Mouse (Mus musculus): ENCODE data around the gene Fgf14. TPM values are rescaled to one million over a fixed set of nuclear protein-coding genes. Genes with fewer than 3 reads are reported as not detected.

Gene Fgf14
- polyA plus RNA-seq, 1 experiment from 2014 or later: 0.60 TPM

DNA sequence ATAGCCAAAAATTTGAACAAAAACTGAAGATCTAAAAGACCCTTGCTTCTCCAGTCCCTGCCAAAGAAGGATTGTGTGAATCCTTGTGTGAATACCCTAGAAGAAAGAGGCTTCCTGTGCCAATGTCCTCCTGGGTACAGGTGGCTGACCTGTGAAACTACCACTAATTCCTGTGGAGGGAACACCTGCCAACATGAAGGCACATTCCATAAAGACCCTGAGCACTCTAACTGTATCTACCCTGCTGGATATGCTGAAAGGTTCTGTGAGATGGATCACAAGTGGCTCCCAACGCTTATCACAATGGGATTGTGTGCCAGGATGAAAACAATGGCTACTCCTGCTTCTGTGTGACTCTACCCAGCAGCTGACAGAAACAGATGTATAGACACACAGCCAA is 144.9 kb downstream of the Fgf14 start:
- no peaks in the 10 kb centered on the region for H3K27me3 ChIP-seq (replicated peaks; ENCODE audit: control insufficient read depth, insufficient read depth, low read length)
- H3K27ac ChIP-seq (ENCODE audit: low read depth, low read length): no peak overlapping the region
- no peaks in the 10 kb centered on the region for H3K9me3 ChIP-seq (ENCODE audit: control insufficient read depth)
- no peaks in the 10 kb centered on the region for H3K36me3 ChIP-seq (ENCODE audit: control insufficient read depth, insufficient read depth)
- H3K4me3 ChIP-seq (ENCODE audit: low read depth, low read length): no peak overlapping the region
- ATAC-seq: no peak
- WGBS: 69% methylated on average over 1 of the region's 1 CpGs
- no peaks in the 10 kb centered on the region for H3K4me1 ChIP-seq (replicated peaks; ENCODE audit: control insufficient read depth, insufficient read depth, low read length)
- H3K4me2 ChIP-seq (replicated peaks; ENCODE audit: low read depth): no peak overlapping the region
- no peak for TF ChIP-seq CTCF (IDR thresholded peaks at IDR 0.05; ENCODE audit: low read depth)
- H3K9ac ChIP-seq (ENCODE audit: low read depth, low read length): no peak overlapping the region

DNA sequence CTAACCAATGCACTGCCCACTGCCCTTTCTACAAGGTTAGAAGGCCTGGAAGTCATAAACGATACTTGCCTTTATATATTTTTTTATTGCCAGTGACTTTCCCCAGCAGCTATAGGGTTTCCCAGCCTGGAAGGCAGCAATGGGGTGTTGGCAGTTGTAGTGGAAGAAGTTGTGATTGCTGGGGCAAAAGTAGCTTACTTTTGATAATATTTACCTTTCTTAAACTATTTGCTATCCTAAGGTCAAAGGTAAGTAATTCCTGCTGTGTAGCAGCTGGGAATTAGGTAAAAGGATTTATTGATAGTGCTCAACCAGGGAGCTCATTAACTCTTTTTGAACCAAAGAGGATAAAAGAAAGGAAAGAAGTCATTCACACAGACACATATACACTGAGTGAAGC is 164.9 kb downstream of the Fgf14 start:
- TF ChIP-seq CTCF (IDR thresholded peaks at IDR 0.05; ENCODE audit: low read depth): no peak
- 40% methylated on average over 1 of the region's 1 CpGs for WGBS
- no peak for ATAC-seq

GRCm38 (mm10) chr14:124488971-124489370 is 188.0 kb downstream of the Fgf14 start:
- Histone ChIP-seq H3K27ac (ENCODE audit: low read depth, low read length) (no peak overlapping the region), H3K9ac (ENCODE audit: low read depth, low read length) (no peak overlapping the region), H3K4me2 (replicated peaks; ENCODE audit: low read depth) (no peak overlapping the region), H3K36me3 (ENCODE audit: control insufficient read depth, insufficient read depth) (no peaks in the 10 kb centered on the region), H3K9me3 (ENCODE audit: control insufficient read depth) (no peaks in the 10 kb centered on the region), H3K4me1 (replicated peaks; ENCODE audit: control insufficient read depth, insufficient read depth, low read length) (no peaks in the 10 kb centered on the region), H3K4me3 (ENCODE audit: low read depth, low read length) (no peak overlapping the region), H3K27me3 (replicated peaks; ENCODE audit: control insufficient read depth, insufficient read depth, low read length) (no peaks in the 10 kb centered on the region)
- TF ChIP-seq CTCF (IDR thresholded peaks at IDR 0.05; ENCODE audit: low read depth): no peak
- WGBS: 95% methylated on average over 1 of the region's 1 CpGs
- no peak for ATAC-seq

More for the DNA sequence above, 164.9 kb downstream of the Fgf14 start:
- no peak overlapping the region for H3K27ac ChIP-seq (ENCODE audit: low read depth, low read length)
- H3K4me1 ChIP-seq (replicated peaks; ENCODE audit: control insufficient read depth, insufficient read depth, low read length): no peaks in the 10 kb centered on the region
- H3K36me3 ChIP-seq (ENCODE audit: control insufficient read depth, insufficient read depth): no peaks in the 10 kb centered on the region
- no peak overlapping the region for H3K4me2 ChIP-seq (replicated peaks; ENCODE audit: low read depth)
- H3K4me3 ChIP-seq (ENCODE audit: low read depth, low read length): no peak overlapping the region
- H3K27me3 ChIP-seq (replicated peaks; ENCODE audit: control insufficient read depth, insufficient read depth, low read length): no peaks in the 10 kb centered on the region
- H3K9me3 ChIP-seq (ENCODE audit: control insufficient read depth): no peaks in the 10 kb centered on the region
- no peak overlapping the region for H3K9ac ChIP-seq (ENCODE audit: low read depth, low read length)

- Histone ChIP-seq H3K4me3 (ENCODE audit: low read depth, low read length) (no peak overlapping the region), H3K4me2 (replicated peaks; ENCODE audit: low read depth) (no peak overlapping the region), H3K4me1 (replicated peaks; ENCODE audit: control insufficient read depth, insufficient read depth, low read length) (no peaks in the 10 kb centered on the region), H3K36me3 (ENCODE audit: control insufficient read depth, insufficient read depth) (no peaks in the 10 kb centered on the region), H3K27me3 (replicated peaks; ENCODE audit: control insufficient read depth, insufficient read depth, low read length) (no peaks in the 10 kb centered on the region), H3K27ac (ENCODE audit: low read depth, low read length) (no peak overlapping the region), H3K9ac (ENCODE audit: low read depth, low read length) (no peak overlapping the region), H3K9me3 (ENCODE audit: control insufficient read depth) (no peaks in the 10 kb centered on the region)
- ATAC-seq: no peak
- WGBS: 51% methylated on average over 1 of the region's 1 CpGs
- TF ChIP-seq CTCF (IDR thresholded peaks at IDR 0.05; ENCODE audit: low read depth): no peak
These were observed 191.7 kb downstream of the Fgf14 start for GRCm38 (mm10) chr14:124485261-124485660.

DNA sequence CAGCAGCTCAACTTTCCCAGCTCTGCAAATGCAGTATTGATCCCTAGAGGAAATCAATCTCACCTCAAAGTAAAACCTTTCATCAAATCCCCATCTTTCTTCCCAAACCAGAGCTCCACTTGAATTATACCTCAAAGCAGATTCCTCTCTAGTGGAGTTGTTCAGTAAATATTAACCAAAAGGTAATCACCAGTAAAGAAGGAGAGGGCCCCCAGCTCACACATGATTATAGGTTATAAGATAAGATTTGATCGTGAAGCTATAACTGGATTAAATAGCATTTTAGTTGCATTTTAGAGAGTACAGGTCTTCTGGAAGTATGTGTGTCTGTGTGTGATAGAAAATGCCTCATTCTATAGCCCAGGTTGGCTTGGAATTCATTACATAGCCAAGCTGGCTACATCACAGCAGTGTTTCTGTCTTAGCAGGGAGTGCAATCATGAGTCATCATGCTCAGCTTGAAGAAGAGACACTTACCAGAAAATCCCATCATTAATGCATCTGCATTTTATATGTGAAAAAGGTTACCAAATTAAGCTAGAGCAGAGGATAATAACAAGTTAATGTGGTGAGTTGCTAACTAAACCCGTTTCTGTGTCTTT is 202.8 kb downstream of the Fgf14 start:
- no peaks in the 10 kb centered on the region for H3K36me3 ChIP-seq (ENCODE audit: control insufficient read depth, insufficient read depth)
- ATAC-seq: no peak

GRCm38 (mm10) chr14:124470909-124471308 is 206.0 kb downstream of the Fgf14 start:
- Histone ChIP-seq H3K27me3 (replicated peaks; ENCODE audit: control insufficient read depth, insufficient read depth, low read length) (no peaks in the 10 kb centered on the region), H3K36me3 (ENCODE audit: control insufficient read depth, insufficient read depth) (no peaks in the 10 kb centered on the region), H3K4me2 (replicated peaks; ENCODE audit: low read depth) (no peak overlapping the region), H3K4me1 (replicated peaks; ENCODE audit: control insufficient read depth, insufficient read depth, low read length) (peaks cover 3% of the 10 kb centered on the region; the same call in 1 of the 2 replicates), H3K4me3 (ENCODE audit: low read depth, low read length) (no peak overlapping the region), H3K9me3 (ENCODE audit: control insufficient read depth) (no peaks in the 10 kb centered on the region), H3K27ac (ENCODE audit: low read depth, low read length) (no peak overlapping the region), H3K9ac (ENCODE audit: low read depth, low read length) (no peak overlapping the region)
- 86% methylated on average over 2 of the region's 2 CpGs for WGBS
- TF ChIP-seq CTCF (IDR thresholded peaks at IDR 0.05; ENCODE audit: low read depth): no peak
- ATAC-seq: no peak

More for the DNA sequence above, 202.8 kb downstream of the Fgf14 start:
- H3K9ac ChIP-seq (ENCODE audit: low read depth, low read length): no peak overlapping the region
- H3K4me3 ChIP-seq (ENCODE audit: low read depth, low read length): no peak overlapping the region
- H3K27ac ChIP-seq (ENCODE audit: low read depth, low read length): no peak overlapping the region
- H3K9me3 ChIP-seq (ENCODE audit: control insufficient read depth): no peaks in the 10 kb centered on the region
- no peak for TF ChIP-seq CTCF (IDR thresholded peaks at IDR 0.05; ENCODE audit: low read depth)
- H3K27me3 ChIP-seq (replicated peaks; ENCODE audit: control insufficient read depth, insufficient read depth, low read length): 0 out of 2 replicates have a peak, but pooled peaks cover 2% of the 10 kb centered on the region
- peaks cover 3% of the 10 kb centered on the region; the same call in 1 of the 2 replicates for H3K4me1 ChIP-seq (replicated peaks; ENCODE audit: control insufficient read depth, insufficient read depth, low read length)
- 53% methylated on average over 2 of the region's 2 CpGs for WGBS
- H3K4me2 ChIP-seq (replicated peaks; ENCODE audit: low read depth): no peak overlapping the region; the same call in 1 of the 2 replicates
